7 mouse cellular contexts compared by ENCODE assay signal in the genomic region with DNA sequence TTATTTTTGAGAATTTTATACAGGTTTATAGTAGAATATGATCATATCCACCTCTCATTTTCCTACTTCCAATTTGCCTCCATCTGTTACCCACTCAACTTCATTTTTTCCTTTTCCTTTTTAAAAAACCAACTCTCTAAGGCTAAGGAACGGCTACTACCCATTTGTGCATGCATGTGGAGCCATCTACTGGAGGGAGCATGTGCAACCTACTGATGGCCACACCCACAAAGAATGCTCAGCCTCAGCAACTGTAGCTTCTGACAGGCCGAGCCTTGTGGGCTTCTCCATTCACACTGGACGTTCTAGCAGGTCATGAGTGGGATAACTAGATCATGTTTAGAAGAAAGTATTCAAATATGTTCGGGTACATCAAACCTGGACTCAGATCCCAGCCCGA.
DNase-seq lines count a peak whose midpoint lies in the region; ATAC-seq and TF ChIP-seq lines count a peak whose summit lies in the region.

No protein-coding gene starts in this region.

- DNase-seq in 416B (ENCODE audit: low read depth) = peak; percentile 45
- peak; percentile 42 to 44 for DNase-seq in B cell, adult 2 months
- DNase-seq in adrenal gland, postnatal 36 days = peak; percentile 43 to 59
- peak; percentile 45 for DNase-seq in kidney, adult 2 months
- peak; percentile 33 for DNase-seq in liver, postnatal 0 days
- DNase-seq in ovary, postnatal 36 days (ENCODE audit: low spot score) = peak; percentile 19

- TF ChIP-seq POLR2A in embryonic fibroblast, embryonic 13.5 days (IDR thresholded peaks at IDR 0.05; ENCODE audit: low read depth, low read length) = no peak
- TF ChIP-seq POLR2A in kidney, adult 2 months (IDR thresholded peaks at IDR 0.05; ENCODE audit: low read depth, low read length) = no peak

- no peaks in the 10 kb centered on the region for H3K36me3 ChIP-seq in kidney, adult 2 months (ENCODE audit: control insufficient read depth, insufficient read depth, low read length)
- no peaks in the 10 kb centered on the region for H3K36me3 ChIP-seq in liver, postnatal 0 days (replicated peaks; ENCODE audit: insufficient read depth, low read length)

- ATAC-seq in liver, postnatal 0 days = no peak

- no peak for TF ChIP-seq EP300 in liver, postnatal 0 days (IDR thresholded peaks at IDR 0.05; ENCODE audit: low read depth)

- no peaks in the 10 kb centered on the region for H3K27me3 ChIP-seq in kidney, adult 2 months (replicated peaks; ENCODE audit: control insufficient read depth, insufficient read depth, low read length)
- H3K27me3 ChIP-seq in liver, postnatal 0 days (ENCODE audit: insufficient read depth, low read length) = no peaks in the 10 kb centered on the region

- H3K4me2 ChIP-seq in liver, postnatal 0 days (ENCODE audit: low read depth, low read length) = no peak overlapping the region

- H3K9me3 ChIP-seq in liver, postnatal 0 days (ENCODE audit: low read length) = no peaks in the 10 kb centered on the region

- no peaks in the 10 kb centered on the region for H3K4me1 ChIP-seq in embryonic fibroblast, embryonic 13.5 days (ENCODE audit: control insufficient read depth, insufficient read depth, low read length)
- no peaks in the 10 kb centered on the region for H3K4me1 ChIP-seq in kidney, adult 2 months (ENCODE audit: control insufficient read depth, insufficient read depth, low read length)
- H3K4me1 ChIP-seq in liver, postnatal 0 days (ENCODE audit: insufficient read depth) = no peaks in the 10 kb centered on the region

- peak; percentile 57; the same call in 1 of the 2 replicates for TF ChIP-seq CTCF in embryonic fibroblast, embryonic 13.5 days (IDR thresholded peaks at IDR 0.05; ENCODE audit: borderline replicate concordance, insufficient read depth, low read length)
- TF ChIP-seq CTCF in kidney, adult 2 months (conservative IDR thresholded peaks at IDR 0.05; ENCODE audit: insufficient read depth, insufficient read length, low read depth, low read length) = peak; percentile 73
- peak; percentile 72 for TF ChIP-seq CTCF in liver, postnatal 0 days (IDR thresholded peaks at IDR 0.05; ENCODE audit: low read depth)

- 19% methylated on average over 5 of the region's 5 CpGs for whole genome bisulfite sequencing in kidney, adult 2 months
- WGBS in liver, postnatal 0 days (ENCODE audit: insufficient replicate concordance) = 36% methylated on average over 5 of the region's 5 CpGs

- no peak overlapping the region for H3K27ac ChIP-seq in embryonic fibroblast, embryonic 13.5 days (ENCODE audit: insufficient read depth, low read length)
- H3K27ac ChIP-seq in kidney, adult 2 months (ENCODE audit: insufficient read depth, low read depth, low read length) = no peak overlapping the region
- no peak overlapping the region for H3K27ac ChIP-seq in liver, postnatal 0 days (ENCODE audit: low read depth)

- no peak overlapping the region for H3K4me3 ChIP-seq in embryonic fibroblast, embryonic 13.5 days (ENCODE audit: insufficient read depth, low read length)
- H3K4me3 ChIP-seq in kidney, adult 2 months (ENCODE audit: insufficient read depth, low read depth, low read length) = no peak overlapping the region
- no peak overlapping the region for H3K4me3 ChIP-seq in liver, postnatal 0 days (ENCODE audit: low read depth, low read length)

- H3K9ac ChIP-seq in liver, postnatal 0 days (replicated peaks) = no peak overlapping the region
